Mouse (Mus musculus): Measurements from ENCODE around the gene 2010300C02Rik. TPM values are rescaled to one million over a fixed set of nuclear protein-coding genes. Genes with fewer than 3 reads are reported as not detected.

Gene 2010300C02Rik
- polyA plus RNA-seq, 1 experiment from 2014 or later: 1.7 TPM

- Histone ChIP-seq H3K4me2 (ENCODE audit: low read length) (no peak overlapping the region), H3K27ac (ENCODE audit: low read depth, low read length) (no peak overlapping the region), H3K4me3 (ENCODE audit: low read depth, low read length) (no peak overlapping the region), H3K4me1 (ENCODE audit: control insufficient read depth, insufficient read depth, low read length) (no peaks in the 10 kb centered on the region), H3K27me3 (replicated peaks; ENCODE audit: control insufficient read depth, insufficient read depth, low read length) (no peaks in the 10 kb centered on the region), H3K9me3 (replicated peaks; ENCODE audit: control insufficient read depth, low read length) (no peaks in the 10 kb centered on the region), H3K36me3 (ENCODE audit: control insufficient read depth, insufficient read depth, low read length) (no peaks in the 10 kb centered on the region), H3K9ac (ENCODE audit: low read length) (no peak overlapping the region)
- ATAC-seq: no peak
- DNase-seq (ENCODE audit: low spot score): no peak
- WGBS: 84% methylated on average over 6 of the region's 6 CpGs
These were observed 88.4 kb downstream of the 2010300C02Rik start for GRCm38 (mm10) chr1:37631456-37631855.

DNA sequence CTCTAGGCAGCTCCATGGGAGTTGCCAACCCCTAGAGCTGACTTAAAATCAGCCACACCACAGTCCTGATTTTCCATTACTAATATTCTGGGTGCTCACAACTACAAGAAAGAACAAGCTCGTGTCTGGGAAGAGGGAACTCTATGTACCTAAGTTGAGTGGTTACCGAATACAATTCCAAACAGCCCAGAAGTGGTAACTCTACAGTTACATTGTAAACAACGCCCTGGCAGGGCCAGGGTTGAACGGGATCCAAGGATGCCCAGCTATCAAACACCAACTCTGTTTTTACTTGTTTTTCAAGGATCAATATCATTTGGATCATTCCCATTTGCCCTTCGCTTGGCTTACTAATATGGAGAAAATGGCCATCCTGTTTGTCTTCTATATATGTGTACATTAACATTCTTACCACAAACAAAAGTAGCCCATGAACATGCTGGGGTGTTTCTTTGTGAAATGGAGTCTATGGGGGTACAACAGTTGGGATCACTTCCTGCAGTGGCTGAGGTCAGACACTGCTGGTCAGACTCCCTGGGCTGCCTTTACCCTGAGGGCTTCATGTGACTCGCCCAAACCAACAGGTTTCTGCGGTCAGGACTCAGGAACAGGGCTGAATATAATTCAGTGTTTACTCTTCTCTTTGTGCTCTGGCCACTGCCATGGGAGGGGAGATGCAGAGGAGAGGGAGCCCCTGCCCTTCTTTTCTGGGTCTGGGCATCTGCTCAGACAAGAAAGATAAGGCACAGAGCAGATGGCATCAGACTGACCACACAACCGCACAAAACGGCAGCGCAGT lies 89.3 kb downstream of the 2010300C02Rik start:
- Histone ChIP-seq H3K4me2 (ENCODE audit: low read length) (no peak overlapping the region), H3K9ac (ENCODE audit: low read length) (no peak overlapping the region), H3K4me1 (ENCODE audit: control insufficient read depth, insufficient read depth, low read length) (no peaks in the 10 kb centered on the region), H3K9me3 (replicated peaks; ENCODE audit: control insufficient read depth, low read length) (no peaks in the 10 kb centered on the region), H3K36me3 (ENCODE audit: control insufficient read depth, insufficient read depth, low read length) (no peaks in the 10 kb centered on the region), H3K27me3 (replicated peaks; ENCODE audit: control insufficient read depth, insufficient read depth, low read length) (no peaks in the 10 kb centered on the region), H3K27ac (ENCODE audit: low read depth, low read length) (no peak overlapping the region), H3K4me3 (ENCODE audit: low read depth, low read length) (no peak overlapping the region)
- DNase-seq (ENCODE audit: low spot score): no peak
- ATAC-seq: no peak
- WGBS: 84% methylated on average over 10 of the region's 10 CpGs

DNA sequence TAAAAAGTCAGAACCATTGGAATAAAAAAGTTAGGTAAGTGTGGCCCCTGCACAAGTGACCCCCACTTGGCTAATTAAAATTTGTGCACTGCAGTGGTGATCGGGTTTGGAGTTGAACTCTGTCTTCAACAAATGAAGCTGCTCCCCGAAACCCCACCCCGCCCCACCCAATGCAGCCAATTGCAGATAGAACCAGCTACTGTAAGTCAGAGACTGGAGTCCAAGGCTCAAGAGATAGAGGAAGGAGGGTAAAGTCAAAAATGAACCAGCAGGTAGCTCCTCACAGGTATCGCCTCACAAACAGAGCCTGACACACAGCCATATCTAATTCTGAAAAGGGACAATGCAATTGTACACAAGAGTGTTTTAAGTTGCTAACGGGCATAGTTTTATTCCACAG lies 90.0 kb downstream of the 2010300C02Rik start:
- 91% methylated on average over 5 of the region's 5 CpGs for whole genome bisulfite sequencing
- no peaks in the 10 kb centered on the region for H3K27me3 ChIP-seq (replicated peaks; ENCODE audit: control insufficient read depth, insufficient read depth, low read length)
- no peak overlapping the region for H3K4me2 ChIP-seq (ENCODE audit: low read length)
- no peak overlapping the region for H3K9ac ChIP-seq (ENCODE audit: low read length)
- H3K27ac ChIP-seq (ENCODE audit: low read depth, low read length): no peak overlapping the region
- H3K9me3 ChIP-seq (replicated peaks; ENCODE audit: control insufficient read depth, low read length): no peaks in the 10 kb centered on the region
- DNase-seq (ENCODE audit: low spot score) (no peak), ATAC-seq (no peak)
- no peaks in the 10 kb centered on the region for H3K36me3 ChIP-seq (ENCODE audit: control insufficient read depth, insufficient read depth, low read length)
- H3K4me3 ChIP-seq (ENCODE audit: low read depth, low read length): no peak overlapping the region
- no peaks in the 10 kb centered on the region for H3K4me1 ChIP-seq (ENCODE audit: control insufficient read depth, insufficient read depth, low read length)

DNA sequence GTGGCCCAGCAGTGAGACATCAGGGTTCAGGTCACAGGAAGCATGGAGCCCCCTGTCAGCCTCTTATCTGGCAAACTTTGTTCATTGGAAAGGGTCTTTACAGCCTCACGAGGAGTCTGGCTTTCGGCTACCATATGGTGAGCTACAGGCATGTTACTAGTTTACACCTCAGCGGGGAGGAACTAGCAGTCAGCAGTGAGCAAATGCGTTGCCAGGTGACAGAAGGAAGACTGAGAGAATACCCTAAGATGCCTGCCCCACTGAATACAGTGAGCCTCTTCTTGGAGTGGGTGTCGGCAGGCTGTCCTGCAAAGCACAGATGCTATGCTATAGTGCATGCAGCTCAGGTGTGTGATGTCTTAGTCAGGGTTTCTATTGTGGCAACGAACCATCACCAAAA lies 91.1 kb downstream of the 2010300C02Rik start:
- Histone ChIP-seq H3K27me3 (replicated peaks; ENCODE audit: control insufficient read depth, insufficient read depth, low read length) (no peaks in the 10 kb centered on the region), H3K36me3 (ENCODE audit: control insufficient read depth, insufficient read depth, low read length) (no peaks in the 10 kb centered on the region), H3K4me1 (ENCODE audit: control insufficient read depth, insufficient read depth, low read length) (no peaks in the 10 kb centered on the region), H3K9ac (ENCODE audit: low read length) (no peak overlapping the region), H3K4me2 (ENCODE audit: low read length) (no peak overlapping the region), H3K4me3 (ENCODE audit: low read depth, low read length) (no peak overlapping the region), H3K9me3 (replicated peaks; ENCODE audit: control insufficient read depth, low read length) (no peaks in the 10 kb centered on the region), H3K27ac (ENCODE audit: low read depth, low read length) (no peak overlapping the region)
- DNase-seq (ENCODE audit: low spot score): peak; percentile 62
- peak; percentile 50; the same call in 1 of the 2 replicates for ATAC-seq
- WGBS: 65% methylated on average over 6 of the region's 6 CpGs

- Histone ChIP-seq H3K36me3 (ENCODE audit: control insufficient read depth, insufficient read depth, low read length) (no peaks in the 10 kb centered on the region), H3K9me3 (replicated peaks; ENCODE audit: control insufficient read depth, low read length) (no peaks in the 10 kb centered on the region), H3K4me1 (ENCODE audit: control insufficient read depth, insufficient read depth, low read length) (no peaks in the 10 kb centered on the region), H3K27ac (ENCODE audit: low read depth, low read length) (no peak overlapping the region), H3K4me2 (ENCODE audit: low read length) (no peak overlapping the region), H3K4me3 (ENCODE audit: low read depth, low read length) (no peak overlapping the region), H3K9ac (ENCODE audit: low read length) (no peak overlapping the region), H3K27me3 (replicated peaks; ENCODE audit: control insufficient read depth, insufficient read depth, low read length) (no peaks in the 10 kb centered on the region)
- ATAC-seq (no peak), DNase-seq (ENCODE audit: low spot score) (no peak)
- WGBS: 84% methylated on average over 17 of the region's 17 CpGs
These were observed 95.7 kb downstream of the 2010300C02Rik start for GRCm38 (mm10) chr1:37624185-37624584.

DNA sequence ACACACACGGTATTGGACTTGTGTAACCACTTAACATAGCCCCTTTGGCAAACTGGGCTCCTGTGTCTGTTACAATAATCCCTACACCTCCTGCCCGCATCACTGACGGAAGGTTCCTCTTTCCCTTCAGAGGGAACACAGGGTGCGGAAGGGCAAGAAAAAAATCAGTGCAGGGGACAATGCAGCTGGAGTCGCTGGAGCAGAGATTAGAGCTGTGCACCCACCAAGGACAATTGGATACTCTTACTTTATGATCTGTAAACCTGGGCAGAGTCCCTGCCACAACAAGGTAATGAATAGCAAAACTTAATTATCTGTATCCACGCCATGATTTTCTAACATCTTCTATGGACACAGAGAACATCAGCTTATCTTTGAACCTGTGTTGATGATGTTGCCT lies 97.8 kb downstream of the 2010300C02Rik start:
- Histone ChIP-seq H3K27ac (ENCODE audit: low read depth, low read length) (no peak overlapping the region), H3K36me3 (ENCODE audit: control insufficient read depth, insufficient read depth, low read length) (no peaks in the 10 kb centered on the region), H3K9ac (ENCODE audit: low read length) (no peak overlapping the region), H3K4me3 (ENCODE audit: low read depth, low read length) (no peak overlapping the region), H3K4me1 (ENCODE audit: control insufficient read depth, insufficient read depth, low read length) (no peaks in the 10 kb centered on the region), H3K27me3 (replicated peaks; ENCODE audit: control insufficient read depth, insufficient read depth, low read length) (no peaks in the 10 kb centered on the region), H3K9me3 (replicated peaks; ENCODE audit: control insufficient read depth, low read length) (no peaks in the 10 kb centered on the region), H3K4me2 (ENCODE audit: low read length) (no peak overlapping the region)
- ATAC-seq: no peak
- no peak for DNase-seq (ENCODE audit: low spot score)
- 69% methylated on average over 6 of the region's 6 CpGs for WGBS

- no peak overlapping the region for H3K4me2 ChIP-seq (ENCODE audit: low read length)
- ATAC-seq (no peak), DNase-seq (ENCODE audit: low spot score) (no peak)
- 77% methylated on average over 1 of the region's 1 CpGs for WGBS
- H3K9ac ChIP-seq (ENCODE audit: low read length): no peak overlapping the region
- H3K4me1 ChIP-seq (ENCODE audit: control insufficient read depth, insufficient read depth, low read length): no peaks in the 10 kb centered on the region
- no peaks in the 10 kb centered on the region for H3K36me3 ChIP-seq (ENCODE audit: control insufficient read depth, insufficient read depth, low read length)
- no peaks in the 10 kb centered on the region for H3K9me3 ChIP-seq (replicated peaks; ENCODE audit: control insufficient read depth, low read length)
- H3K27me3 ChIP-seq (replicated peaks; ENCODE audit: control insufficient read depth, insufficient read depth, low read length): no peaks in the 10 kb centered on the region
- no peak overlapping the region for H3K4me3 ChIP-seq (ENCODE audit: low read depth, low read length)
- no peak overlapping the region for H3K27ac ChIP-seq (ENCODE audit: low read depth, low read length)
These were observed 100.3 kb downstream of the 2010300C02Rik start for GRCm38 (mm10) chr1:37619542-37619941.

GRCm38 (mm10) chr1:37617047-37617446 lies 102.8 kb downstream of the 2010300C02Rik start:
- no peak for ATAC-seq
- no peaks in the 10 kb centered on the region for H3K9me3 ChIP-seq (replicated peaks; ENCODE audit: control insufficient read depth, low read length)

GRCm38 (mm10) chr1:37616569-37616968 lies 103.3 kb downstream of the 2010300C02Rik start:
- H3K9me3 ChIP-seq (replicated peaks; ENCODE audit: control insufficient read depth, low read length): no peaks in the 10 kb centered on the region
- no peaks in the 10 kb centered on the region for H3K4me1 ChIP-seq (ENCODE audit: control insufficient read depth, insufficient read depth, low read length)
- H3K36me3 ChIP-seq (ENCODE audit: control insufficient read depth, insufficient read depth, low read length): no peaks in the 10 kb centered on the region
- H3K9ac ChIP-seq (ENCODE audit: low read length): no peak overlapping the region
- no peak overlapping the region for H3K4me2 ChIP-seq (ENCODE audit: low read length)
- no peak overlapping the region for H3K4me3 ChIP-seq (ENCODE audit: low read depth, low read length)
- no peak overlapping the region for H3K27ac ChIP-seq (ENCODE audit: low read depth, low read length)
- H3K27me3 ChIP-seq (replicated peaks; ENCODE audit: control insufficient read depth, insufficient read depth, low read length): no peaks in the 10 kb centered on the region
- DNase-seq (ENCODE audit: low spot score) (no peak), ATAC-seq (no peak)
- 19% methylated on average over 4 of the region's 4 CpGs for WGBS

More at GRCm38 (mm10) chr1:37617047-37617446, 102.8 kb downstream of the 2010300C02Rik start:
- Histone ChIP-seq H3K4me2 (ENCODE audit: low read length) (no peak overlapping the region), H3K9ac (ENCODE audit: low read length) (no peak overlapping the region), H3K4me3 (ENCODE audit: low read depth, low read length) (no peak overlapping the region), H3K27ac (ENCODE audit: low read depth, low read length) (no peak overlapping the region), H3K4me1 (ENCODE audit: control insufficient read depth, insufficient read depth, low read length) (no peaks in the 10 kb centered on the region), H3K27me3 (replicated peaks; ENCODE audit: control insufficient read depth, insufficient read depth, low read length) (no peaks in the 10 kb centered on the region), H3K36me3 (ENCODE audit: control insufficient read depth, insufficient read depth, low read length) (no peaks in the 10 kb centered on the region)
- 82% methylated on average over 5 of the region's 5 CpGs for WGBS
- no peak for DNase-seq (ENCODE audit: low spot score)

All from forebrain, embryonic 14.5 days (tissue).